Comparison of ENCODE assay signal across 27 mouse cellular contexts in genomic region chr6:116406680-116407079, GRCm38 (mm10). TPM values are rescaled to one million over a fixed set of nuclear protein-coding genes. Genes with fewer than 3 reads are reported as not detected.
DNase-seq lines count a peak whose midpoint lies in the region; ATAC-seq and TF ChIP-seq lines count a peak whose summit lies in the region.
"Had no signal": no experiment of that assay in that cellular context is flagged by ENCODE, and none has a peak within 500 bp of the region (broad histone marks: within the 10 kb centered on the region; RNA-seq: fewer than 3 reads in every experiment).

No protein-coding gene starts in this region.

- H3K27me3 ChIP-seq in limb, embryonic 15.5 days, result no peaks in the 10 kb centered on the region
- H3K27me3 ChIP-seq in limb, embryonic 10.5 days (ENCODE audit: low read depth, poor library complexity, severe bottlenecking), result no peaks in the 10 kb centered on the region
- H3K27me3 ChIP-seq: embryonic facial prominence, embryonic 15.5 days; heart, embryonic 12.5 days; limb, embryonic 12.5 days; liver, embryonic 12.5 days; neural tube, embryonic 13.5 days had no signal

- WGBS in limb, embryonic 15.5 days, result 45% methylated on average over 5 of the region's 5 CpGs
- WGBS in limb, embryonic 10.5 days, result 87% methylated on average over 5 of the region's 5 CpGs
- WGBS in lung, adult 2 months, result 72% methylated on average over 5 of the region's 5 CpGs

- no peak overlapping the region for H3K4me2 ChIP-seq in limb, embryonic 15.5 days
- H3K4me2 ChIP-seq: embryonic facial prominence, embryonic 15.5 days; heart, embryonic 12.5 days; limb, embryonic 12.5 days; liver, embryonic 12.5 days; neural tube, embryonic 13.5 days had no signal

- TF ChIP-seq POLR2A in lung, adult 2 months (IDR thresholded peaks at IDR 0.05; ENCODE audit: borderline replicate concordance, extremely low read depth, low read depth, low read length), result no peak

- peaks cover 11% of the 10 kb centered on the region; the same call in 1 of the 2 replicates for H3K36me3 ChIP-seq in limb, embryonic 15.5 days
- H3K36me3 ChIP-seq in limb, embryonic 10.5 days, result peaks cover 41% of the 10 kb centered on the region

- ATAC-seq in limb, embryonic 15.5 days (ENCODE audit: insufficient number of reproducible peaks, low FRiP score, low TSS enrichment, low read depth), result no peak
- no peak for ATAC-seq in monocyte, adult 5-6 weeks (replicated peaks; ENCODE audit: insufficient number of reproducible peaks, low FRiP score, low TSS enrichment, poor library complexity, severe bottlenecking)
- ATAC-seq: CD4-positive, CD25-positive, alpha-beta regulatory T cell, adult 4 months; forebrain, embryonic 16.5 days; intestine, postnatal 0 days; liver, embryonic 12.5 days had no signal

- H3K27ac ChIP-seq in limb, embryonic 15.5 days, result 0 out of 2 replicates have a peak overlapping the region, but pooled peaks have one; percentile 3
- H3K27ac ChIP-seq in limb, embryonic 10.5 days, result no peak overlapping the region
- H3K27ac ChIP-seq: embryonic facial prominence, embryonic 15.5 days; forebrain, embryonic 10.5 days; layer of hippocampus, adult 2 months; limb, embryonic 12.5 days; liver, embryonic 12.5 days; neural tube, embryonic 13.5 days had no signal

- H3K9ac ChIP-seq in limb, embryonic 15.5 days, result no peak overlapping the region
- H3K9ac ChIP-seq: embryonic facial prominence, embryonic 15.5 days; heart, embryonic 12.5 days; limb, embryonic 12.5 days; liver, embryonic 12.5 days; neural tube, embryonic 13.5 days had no signal

- no peak for TF ChIP-seq CTCF in lung, adult 2 months (IDR thresholded peaks at IDR 0.05; ENCODE audit: insufficient read depth, low read length)

- H3K9me3 ChIP-seq in limb, embryonic 15.5 days, result no peaks in the 10 kb centered on the region
- no peaks in the 10 kb centered on the region for H3K9me3 ChIP-seq in limb, embryonic 10.5 days (replicated peaks)
- H3K9me3 ChIP-seq: embryonic facial prominence, embryonic 15.5 days; forebrain, embryonic 10.5 days; heart, embryonic 12.5 days; limb, embryonic 12.5 days; liver, embryonic 12.5 days; neural tube, embryonic 13.5 days had no signal

- no peaks in the 10 kb centered on the region for H3K4me1 ChIP-seq in limb, embryonic 15.5 days
- no peaks in the 10 kb centered on the region for H3K4me1 ChIP-seq in limb, embryonic 10.5 days
- no peaks in the 10 kb centered on the region for H3K4me1 ChIP-seq in lung, adult 2 months (ENCODE audit: control insufficient read depth, insufficient read depth, low read length)
- H3K4me1 ChIP-seq: embryonic facial prominence, embryonic 15.5 days; heart, embryonic 12.5 days; limb, embryonic 12.5 days had no signal

- no peak overlapping the region for H3K4me3 ChIP-seq in limb, embryonic 15.5 days
- no peak overlapping the region for H3K4me3 ChIP-seq in limb, embryonic 10.5 days
- H3K4me3 ChIP-seq in lung, adult 2 months (replicated peaks; ENCODE audit: extremely low read depth, low read depth, low read length), result no peak overlapping the region
- H3K4me3 ChIP-seq: embryonic facial prominence, embryonic 15.5 days; forebrain, embryonic 10.5 days; heart, embryonic 12.5 days; layer of hippocampus, adult 2 months; limb, embryonic 12.5 days; liver, embryonic 12.5 days; neural tube, embryonic 13.5 days had no signal

- peak; percentile 20 to 63 for DNase-seq in adrenal gland, adult (ENCODE audit: inconsistent age in 2 of 2, low spot score in 1 of 2)
- no peak for DNase-seq in adrenal gland, adult 18-20 months (ENCODE audit: low spot score in 2 of 2)
- DNase-seq in limb, embryonic 10.5 days (ENCODE audit: low spot score), result no peak
- peak; percentile 63 for DNase-seq in 3T3-L1 (ENCODE audit: low read depth, low spot score)
- peak; percentile 44 to 54 for DNase-seq in adrenal gland, postnatal 36 days
- DNase-seq in lung, adult 2 months, result no peak
- DNase-seq: cerebellum, adult 8-10 months; cerebellum, postnatal 36 days; embryo, embryonic 11 days; gastrocnemius, postnatal 10 days; heart, postnatal 10 days; kidney, postnatal 25 days; lung, adult 18-20 months; lung, postnatal 14 days; thymus, adult 2 months had no signal

RNA-seq across cellular contexts. Expression of gene Alox5, which starts 54.3 kb away (rescaled TPM):
- total RNA-seq in adrenal gland, adult 18-20 months (2021), result 1 to 10 TPM; 1.6 to 3.0 TPM
- 3.1 and 3.7 TPM in 2 replicates for polyA plus RNA-seq in limb, embryonic 15.5 days (2015; fragmentation: Nextera tagmentation; extraction: Ambion mirVana)
- 0.84 and 0.86 TPM in 2 replicates for polyA plus RNA-seq in limb, embryonic 10.5 days (2016; fragmentation: Nextera tagmentation; extraction: Ambion mirVana)
- total RNA-seq in adrenal gland, postnatal 36 days (2021), result 1 to 10 TPM; 1.4 to 1.8 TPM
- 8.6 and 9.1 TPM in 2 replicates for polyA plus RNA-seq in lung, adult 2 months (2012; rRNA removed)
- 43.3 to 92.8 TPM (median 76.9 TPM) in 3 replicates for total RNA-seq in monocyte, adult 5-6 weeks (2017)
- polyA plus RNA-seq: CD4-positive, CD25-positive, alpha-beta regulatory T cell, adult 4 months had no signal

Comparison
In these comparisons a context has a peak if more than half of its experiments do, and no peak if none do; other contexts are left out.
1. DNase-seq: peak in adrenal gland, adult (2 of 2), 3T3-L1 (single experiment) and adrenal gland, postnatal 36 days (2 of 2); none in adrenal gland, adult 18-20 months (0 of 2), limb, embryonic 10.5 days (single experiment) and lung, adult 2 months (single experiment).
2. RNA of gene Alox5, which starts 54.3 kb away (total RNA-seq): 43.3 to 92.8 TPM in monocyte, adult 5-6 weeks; 1.6 to 3.0 TPM in adrenal gland, adult 18-20 months and 1.4 to 1.8 TPM in adrenal gland, postnatal 36 days; every median in the first group is over 10 times any median in the second.